Mouse (Mus musculus) neutrophil, adult 65 days (primary cell): ENCODE data around the gene Lgsn. TPM values are rescaled to one million over a fixed set of nuclear protein-coding genes. Genes with fewer than 3 reads are reported as not detected.

ENCODE experiments used
- total RNA-seq: library from RNA; stranded (reverse); gene quantifications from 2 replicates; pipeline ENCODE4 v1.2.4, GENCODE M21; 2023

Lgsn gene
- total RNA-seq = not detected in 2 replicates

DNA sequence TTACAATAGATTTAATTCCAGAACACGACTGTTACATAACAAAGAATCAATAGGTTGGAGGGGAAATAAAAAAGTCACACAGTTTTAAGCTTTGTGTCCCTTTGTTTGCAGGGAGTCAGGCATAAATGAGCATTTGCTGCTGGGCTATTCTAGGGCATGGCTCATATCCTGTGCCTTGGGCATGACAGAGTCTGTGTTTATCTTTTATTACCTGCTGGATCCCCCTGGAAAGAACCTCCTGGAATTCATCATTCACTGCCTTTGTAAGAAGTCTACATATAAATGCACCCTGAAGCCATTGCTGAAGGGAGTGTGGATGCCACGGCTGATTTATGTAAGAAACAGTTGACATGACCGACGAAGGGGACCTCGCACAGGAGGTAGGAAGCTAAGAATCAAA is at the start of gene Lgsn:
Lgsn (plus strand) TSS at position 301 of the 400 bp plus-strand sequence.

DNA sequence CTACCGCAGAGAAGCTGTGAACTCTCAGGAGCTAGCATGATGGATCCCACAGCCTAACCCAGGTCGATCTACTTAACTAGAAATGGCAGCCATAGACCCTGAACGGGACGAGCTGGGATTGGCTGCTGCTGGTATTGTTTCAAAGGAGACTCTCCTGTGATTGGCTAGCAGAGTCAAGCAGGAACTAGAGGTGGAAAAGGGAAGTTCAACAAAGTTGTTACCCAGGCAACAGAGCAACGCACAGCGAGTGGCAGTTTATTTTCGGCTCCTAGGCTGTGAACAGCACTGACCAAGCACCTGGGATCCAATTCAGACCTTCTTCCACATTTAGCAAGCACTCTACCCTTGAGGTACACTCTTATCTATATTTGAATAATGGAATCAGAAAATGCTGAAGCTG is 46.4 kb downstream of the Lgsn start, which contains the start of the genes 4931428L18Rik and Pih1d3:
4931428L18Rik (minus strand) TSS at position 121 of the 400 bp plus-strand sequence.
Pih1d3 (plus strand) TSS at position 275 of the 400 bp plus-strand sequence.

Other genes with a start within 250 kb of the Lgsn start
- gene AC153137.1, start 198.4 kb upstream of the Lgsn start, total RNA-seq = not detected in 2 replicates
- not detected in 2 replicates for gene 4931428L18Rik, start 46.3 kb downstream of the Lgsn start, total RNA-seq
- gene Pih1d3, start 46.4 kb downstream of the Lgsn start, total RNA-seq = not detected in 2 replicates